Mouse (Mus musculus): Measurements from ENCODE around the gene Trip10. TPM values are rescaled to one million over a fixed set of nuclear protein-coding genes. Genes with fewer than 3 reads are reported as not detected.
A peak's percentile ranks its signal among the peaks of the same experiment; 100 is the strongest.

Trip10 gene
- total and polyA plus RNA-seq, 2 experiments from 2014 or later: 26.6 to 32.4 TPM

- Histone ChIP-seq H3K4me1 (ENCODE audit: control insufficient read depth, insufficient read depth) (peaks cover 21% of the 10 kb centered on the region), H3K9ac (replicated peaks; ENCODE audit: low read depth, low read length) (peak within 1 kb of the TSS; percentile 70), H3K4me2 (ENCODE audit: low read depth, low read length) (peak within 1 kb of the TSS; percentile 90), H3K36me3 (replicated peaks; ENCODE audit: control insufficient read depth, insufficient read depth, low read length) (peaks cover 20% of the 10 kb centered on the region), H3K4me3 (ENCODE audit: low read depth, low read length) (peak within 1 kb of the TSS; percentile 90), H3K27ac (ENCODE audit: low read depth) (peak within 1 kb of the TSS; percentile 93), H3K27me3 (ENCODE audit: control insufficient read depth, insufficient read depth, low read length) (no peaks in the 10 kb centered on the region), H3K9me3 (replicated peaks; ENCODE audit: control insufficient read depth, low read length) (no peaks in the 10 kb centered on the region)
- no peak for TF ChIP-seq EP300 (IDR thresholded peaks at IDR 0.05; ENCODE audit: low read depth)
- peak; percentile 88 for TF ChIP-seq CTCF (IDR thresholded peaks at IDR 0.05; ENCODE audit: low read depth)
- ATAC-seq (ENCODE audit: insufficient read depth, low read depth): peak; percentile 59
- DNase-seq (ENCODE audit: low spot score): peak; percentile 92
- WGBS: 0% methylated on average over 12 of the region's 12 CpGs
These were observed 1.0 kb upstream of the Trip10 start, which contains the start of gene Gpr108 for GRCm38 (mm10) chr17:57248201-57248699. Gene Gpr108, minus strand, starts transcription at chr17:57248446.

GRCm38 (mm10) chr17:57248771-57249170 is 484 bp upstream of the Trip10 start:
- peak overlapping the region; percentile 90 for H3K4me3 ChIP-seq (ENCODE audit: low read depth, low read length)
- DNase-seq (ENCODE audit: low spot score) (no peak), ATAC-seq (ENCODE audit: insufficient read depth, low read depth) (no peak)
- H3K27ac ChIP-seq (ENCODE audit: low read depth): peak overlapping the region; percentile 93
- 7% methylated on average over 13 of the region's 13 CpGs for WGBS
- peak overlapping the region; percentile 35; the same call in 1 of the 2 replicates for H3K9ac ChIP-seq (replicated peaks; ENCODE audit: low read depth, low read length)
- H3K4me1 ChIP-seq (ENCODE audit: control insufficient read depth, insufficient read depth): peaks cover 21% of the 10 kb centered on the region
- H3K27me3 ChIP-seq (ENCODE audit: control insufficient read depth, insufficient read depth, low read length): no peaks in the 10 kb centered on the region
- TF ChIP-seq EP300 (IDR thresholded peaks at IDR 0.05; ENCODE audit: low read depth) (no peak), CTCF (IDR thresholded peaks at IDR 0.05; ENCODE audit: low read depth) (no peak)
- peaks cover 23% of the 10 kb centered on the region for H3K36me3 ChIP-seq (replicated peaks; ENCODE audit: control insufficient read depth, insufficient read depth, low read length)
- H3K9me3 ChIP-seq (replicated peaks; ENCODE audit: control insufficient read depth, low read length): no peaks in the 10 kb centered on the region
- H3K4me2 ChIP-seq (ENCODE audit: low read depth, low read length): peak overlapping the region; percentile 84

GRCm38 (mm10) chr17:57250461-57251160 is 1.4 kb downstream of the Trip10 start:
- Histone ChIP-seq H3K4me2 (ENCODE audit: low read depth, low read length) (peak overlapping the region; percentile 84), H3K27ac (ENCODE audit: low read depth) (peak overlapping the region; percentile 75), H3K27me3 (ENCODE audit: control insufficient read depth, insufficient read depth, low read length) (no peaks in the 10 kb centered on the region), H3K9ac (replicated peaks; ENCODE audit: low read depth, low read length) (peak overlapping the region; percentile 47), H3K4me3 (ENCODE audit: low read depth, low read length) (peak overlapping the region; percentile 90), H3K36me3 (replicated peaks; ENCODE audit: control insufficient read depth, insufficient read depth, low read length) (peaks cover 27% of the 10 kb centered on the region), H3K9me3 (replicated peaks; ENCODE audit: control insufficient read depth, low read length) (no peaks in the 10 kb centered on the region), H3K4me1 (ENCODE audit: control insufficient read depth, insufficient read depth) (peaks cover 21% of the 10 kb centered on the region)
- 4% methylated on average over 31 of the region's 33 CpGs for WGBS
- ATAC-seq (ENCODE audit: insufficient read depth, low read depth) (no peak), DNase-seq (ENCODE audit: low spot score) (peak; percentile 21)
- no peak for TF ChIP-seq EP300 (IDR thresholded peaks at IDR 0.05; ENCODE audit: low read depth)
- TF ChIP-seq CTCF (IDR thresholded peaks at IDR 0.05; ENCODE audit: low read depth): no peak

GRCm38 (mm10) chr17:57251431-57251830 is 2.2 kb downstream of the Trip10 start:
- ATAC-seq (ENCODE audit: insufficient read depth, low read depth) (no peak), DNase-seq (ENCODE audit: low spot score) (no peak)
- peaks cover 35% of the 10 kb centered on the region for H3K36me3 ChIP-seq (replicated peaks; ENCODE audit: control insufficient read depth, insufficient read depth, low read length)
- TF ChIP-seq CTCF (IDR thresholded peaks at IDR 0.05; ENCODE audit: low read depth) (no peak), EP300 (IDR thresholded peaks at IDR 0.05; ENCODE audit: low read depth) (no peak)
- no peak overlapping the region for H3K27ac ChIP-seq (ENCODE audit: low read depth)
- no peaks in the 10 kb centered on the region for H3K27me3 ChIP-seq (ENCODE audit: control insufficient read depth, insufficient read depth, low read length)
- H3K4me3 ChIP-seq (ENCODE audit: low read depth, low read length): no peak overlapping the region
- H3K4me1 ChIP-seq (ENCODE audit: control insufficient read depth, insufficient read depth): peaks cover 20% of the 10 kb centered on the region
- no peak overlapping the region for H3K9ac ChIP-seq (replicated peaks; ENCODE audit: low read depth, low read length)
- H3K4me2 ChIP-seq (ENCODE audit: low read depth, low read length): no peak overlapping the region
- no peaks in the 10 kb centered on the region for H3K9me3 ChIP-seq (replicated peaks; ENCODE audit: control insufficient read depth, low read length)
- 89% methylated on average over 3 of the region's 3 CpGs for WGBS

GRCm38 (mm10) chr17:57253306-57253705 is 4.1 kb downstream of the Trip10 start:
- H3K9ac ChIP-seq (replicated peaks; ENCODE audit: low read depth, low read length): no peak overlapping the region
- TF ChIP-seq CTCF (IDR thresholded peaks at IDR 0.05; ENCODE audit: low read depth) (no peak), EP300 (IDR thresholded peaks at IDR 0.05; ENCODE audit: low read depth) (no peak)
- H3K4me3 ChIP-seq (ENCODE audit: low read depth, low read length): no peak overlapping the region
- ATAC-seq (ENCODE audit: insufficient read depth, low read depth) (no peak), DNase-seq (ENCODE audit: low spot score) (no peak)
- peaks cover 51% of the 10 kb centered on the region for H3K36me3 ChIP-seq (replicated peaks; ENCODE audit: control insufficient read depth, insufficient read depth, low read length)
- WGBS: 71% methylated on average over 6 of the region's 6 CpGs
- H3K4me2 ChIP-seq (ENCODE audit: low read depth, low read length): no peak overlapping the region
- H3K27me3 ChIP-seq (ENCODE audit: control insufficient read depth, insufficient read depth, low read length): no peaks in the 10 kb centered on the region
- no peaks in the 10 kb centered on the region for H3K9me3 ChIP-seq (replicated peaks; ENCODE audit: control insufficient read depth, low read length)
- no peak overlapping the region for H3K27ac ChIP-seq (ENCODE audit: low read depth)
- H3K4me1 ChIP-seq (ENCODE audit: control insufficient read depth, insufficient read depth): peaks cover 16% of the 10 kb centered on the region

Measured in heart, postnatal 0 days (tissue).